Mouse (Mus musculus) cerebellum, adult 8-10 months (tissue): ENCODE measurements around the gene Sv2b.

Source experiments
- DNase-seq: peaks from one replicate; pipeline ENCODE4 v3.0.0; 2022

Gene Sv2b

DNA sequence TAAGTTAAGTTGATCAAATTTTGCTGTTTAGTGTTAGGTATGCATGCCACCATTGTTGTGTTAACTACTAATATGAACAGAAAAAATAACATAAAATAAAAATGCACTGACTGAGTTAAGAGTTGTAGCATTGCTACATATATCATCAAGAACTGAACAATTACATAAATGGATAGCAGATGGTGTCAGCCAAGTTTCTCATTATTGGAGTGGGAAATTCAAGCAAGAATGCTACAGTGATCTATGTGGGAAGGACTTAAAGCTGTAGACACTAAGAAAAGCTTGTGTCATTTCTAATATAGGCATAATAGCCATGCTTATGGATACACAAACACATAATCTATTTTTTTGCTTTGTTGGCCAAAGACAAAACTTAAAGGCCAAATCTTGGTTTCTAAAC is 228.9 kb downstream of the Sv2b start:
- no peak for DNase-seq

DNA sequence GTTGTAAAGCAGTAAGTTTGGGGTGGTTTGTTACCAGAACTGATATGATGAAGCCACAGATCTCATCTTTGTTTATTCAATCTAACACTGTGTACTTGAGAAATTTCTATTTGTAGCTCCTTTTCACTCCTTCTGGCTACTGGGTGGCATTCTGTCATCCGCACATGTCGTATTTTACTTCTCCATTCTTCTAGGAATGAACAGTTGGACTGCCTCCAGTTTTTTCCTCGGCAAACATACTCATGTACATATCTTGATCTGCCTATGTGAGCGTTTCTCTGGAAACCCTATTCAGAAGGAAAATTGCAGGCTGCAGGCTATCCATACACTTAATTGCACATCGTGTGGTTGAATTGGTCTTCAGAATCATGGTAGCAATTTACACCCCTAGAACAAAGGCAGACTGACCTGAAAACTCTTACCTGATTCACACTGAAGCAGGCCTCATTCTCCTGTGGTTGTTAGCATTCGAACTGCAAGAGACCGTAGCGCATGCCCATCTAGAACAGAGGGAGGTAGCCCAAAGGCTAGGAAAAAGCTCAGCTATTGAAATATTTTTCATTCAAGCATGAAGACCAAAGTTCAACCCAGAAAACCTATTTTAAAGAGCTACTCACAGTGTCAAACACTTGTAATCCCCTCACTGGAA is 231.4 kb downstream of the Sv2b start:
- no peak for DNase-seq
